Mouse (Mus musculus) midbrain, postnatal 0 days (tissue): Measurements from ENCODE around the gene Xxylt1. TPM values are rescaled to one million over a fixed set of nuclear protein-coding genes. Genes with fewer than 3 reads are reported as not detected.

Experiments
- ATAC-seq: fragments of 200-750 bp; cut with Nextera tagmentation; 2 replicates; pipeline ENCODE4 v1.8.0; 2017; ENCODE audit warnings: moderate number of reproducible peaks, mild to moderate bottlenecking, moderate TSS enrichment, moderate library complexity; ENCODE audit not compliant: low FRiP score
- DNase-seq: peaks from one replicate; pipeline ENCODE4 v3.0.0-alpha.2; 2015; ENCODE audit warnings: low spot score
- H3K27ac ChIP-seq: fragments of 300-500 bp; sonication (generic); 2 replicates; pipeline ENCODE4 v1.5.1; 2014; ENCODE audit warnings: low read depth, mild to moderate bottlenecking, low read length, mixed read lengths
- H3K27me3 ChIP-seq: fragments of 300-500 bp; sonication (generic); 2 replicates; pipeline ENCODE4 v1.6.1; 2014; ENCODE audit warnings: low read length, control low read depth, mixed read lengths; ENCODE audit not compliant: insufficient read depth
- H3K36me3 ChIP-seq: fragments of 300-500 bp; sonication (generic); 2 replicates; pipeline ENCODE4 v1.6.1; 2014; ENCODE audit warnings: low read length, control low read depth, mixed read lengths; ENCODE audit not compliant: insufficient read depth
- H3K4me1 ChIP-seq: fragments of 300-500 bp; sonication (generic); 2 replicates; pipeline ENCODE4 v1.6.1; 2014; ENCODE audit warnings: mild to moderate bottlenecking, control low read depth, antibody characterized with exemption, low read length, mixed read lengths; ENCODE audit not compliant: insufficient read depth
- H3K4me2 ChIP-seq: fragments of 300-500 bp; sonication (generic); 2 replicates; pipeline ENCODE4 v1.6.1; 2014; ENCODE audit warnings: low read depth, mild to moderate bottlenecking, low read length, mixed read lengths; ENCODE audit not compliant: poor library complexity, severe bottlenecking
- H3K4me3 ChIP-seq: fragments of 300-500 bp; sonication (generic); 2 replicates; pipeline ENCODE4 v1.5.1; 2014; ENCODE audit warnings: low read depth, mild to moderate bottlenecking, low read length, moderate library complexity
- H3K9ac ChIP-seq: fragments of 300-500 bp; sonication (generic); replicated peaks from 2 replicates; pipeline ENCODE4 v1.6.1; 2014; ENCODE audit warnings: mild to moderate bottlenecking, low read length, moderate library complexity, mixed read lengths; ENCODE audit not compliant: poor library complexity, severe bottlenecking
- H3K9me3 ChIP-seq: fragments of 300-500 bp; sonication (generic); 2 replicates; pipeline ENCODE4 v1.6.1; 2016; ENCODE audit warnings: low read length, control low read depth
- CTCF ChIP-seq: IDR thresholded peaks from 2 replicates; pipeline ENCODE4 v1.5.1; 2016; ENCODE audit warnings: antibody characterized with exemption, mild to moderate bottlenecking
- WGBS: fragments of 180-500 bp; shearing (Covaris S2); extraction: QIAGEN DNeasy Blood & Tissue Kit; methylation state at CpG from one replicate; pipeline ENCODE4 v1.1.7; 2014; 5-methylcytosine and 5-hydroxymethylcytosine counted together
- polyA plus RNA-seq: library from polyadenylated mRNA; unstranded; fragments of >200 nt; fragmentation: Nextera tagmentation; extraction: Ambion mirVana; gene quantifications from 2 replicates; pipeline ENCODE4 v1.2.1, GENCODE M21; 2015
- total RNA-seq: library from RNA; depleted of rRNA; stranded (reverse); fragments of >200 nt; gene quantifications from 2 replicates; pipeline ENCODE4 v1.2.3, GENCODE M21; 2014

Xxylt1 gene
- total and polyA plus RNA-seq, 2 experiments from 2014 or later = 18.2 to 34.5 TPM

DNA sequence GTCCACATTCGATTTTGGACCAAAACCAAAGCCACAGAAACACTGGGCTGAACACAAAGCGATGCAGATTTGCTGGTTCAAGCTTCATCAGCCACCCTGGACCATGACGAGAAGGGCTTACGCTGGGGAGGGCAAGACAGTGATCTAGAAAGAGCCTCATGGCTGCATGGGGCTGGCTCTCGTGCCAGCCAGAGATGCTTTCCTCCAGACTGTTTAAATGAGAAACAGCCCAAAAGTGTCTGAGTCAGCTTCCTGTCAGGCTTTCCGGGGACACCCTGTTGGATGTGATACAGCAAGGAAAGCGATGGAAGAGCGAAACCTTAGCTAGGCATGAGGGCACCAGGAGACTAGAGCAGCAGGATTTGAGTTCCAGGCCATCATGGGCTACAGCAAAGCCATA lies 4.8 kb downstream of the Xxylt1 start:
- Histone ChIP-seq H3K27ac (no peak overlapping the region), H3K9ac (no peak overlapping the region), H3K27me3 (no peaks in the 10 kb centered on the region), H3K4me1 (peaks cover 6% of the 10 kb centered on the region; the same call in 1 of the 2 replicates), H3K9me3 (no peaks in the 10 kb centered on the region), H3K4me2 (no peak overlapping the region), H3K36me3 (0 out of 2 replicates have a peak, but pooled peaks cover 2% of the 10 kb centered on the region), H3K4me3 (no peak overlapping the region)
- no peak for TF ChIP-seq CTCF
- DNase-seq = no peak
- WGBS = 86% methylated on average over 8 of the region's 8 CpGs
- ATAC-seq = no peak

- Histone ChIP-seq H3K4me1 (peaks cover under 1% of the 10 kb centered on the region; the same call in 1 of the 2 replicates), H3K4me3 (no peak overlapping the region), H3K27me3 (no peaks in the 10 kb centered on the region), H3K9me3 (no peaks in the 10 kb centered on the region), H3K36me3 (0 out of 2 replicates have a peak, but pooled peaks cover 2% of the 10 kb centered on the region), H3K9ac (no peak overlapping the region), H3K4me2 (no peak overlapping the region), H3K27ac (no peak overlapping the region)
- TF ChIP-seq CTCF = no peak
- no peak for DNase-seq
- no peak for ATAC-seq
- 82% methylated on average over 3 of the region's 3 CpGs for WGBS
These were observed 6.8 kb downstream of the Xxylt1 start for GRCm38 (mm10) chr16:31074324-31074908.

GRCm38 (mm10) chr16:31071731-31072130 lies 9.5 kb downstream of the Xxylt1 start:
- ATAC-seq = no peak
- H3K9me3 ChIP-seq = no peaks in the 10 kb centered on the region
- TF ChIP-seq CTCF = no peak
- H3K4me1 ChIP-seq = no peaks in the 10 kb centered on the region; the same call in 1 of the 2 replicates
- H3K4me2 ChIP-seq = no peak overlapping the region
- DNase-seq = no peak
- no peaks in the 10 kb centered on the region; the same call in 1 of the 2 replicates for H3K36me3 ChIP-seq
- no peak overlapping the region for H3K27ac ChIP-seq
- H3K9ac ChIP-seq = no peak overlapping the region
- no peak overlapping the region for H3K4me3 ChIP-seq
- WGBS = 71% methylated on average over 6 of the region's 6 CpGs
- no peaks in the 10 kb centered on the region for H3K27me3 ChIP-seq

- no peaks in the 10 kb centered on the region; the same call in 1 of the 2 replicates for H3K36me3 ChIP-seq
- H3K9ac ChIP-seq = no peak overlapping the region
- no peaks in the 10 kb centered on the region for H3K9me3 ChIP-seq
- ATAC-seq (peak; percentile 57), DNase-seq (peak; percentile 90)
- WGBS = 19% methylated on average over 21 of the region's 21 CpGs
- H3K4me2 ChIP-seq = peak overlapping the region; percentile 30; the same call in 1 of the 2 replicates
- no peaks in the 10 kb centered on the region for H3K27me3 ChIP-seq
- H3K4me1 ChIP-seq = no peaks in the 10 kb centered on the region; the same call in 1 of the 2 replicates
- TF ChIP-seq CTCF = peak; percentile 96
- no peak overlapping the region for H3K4me3 ChIP-seq
- no peak overlapping the region for H3K27ac ChIP-seq
These were observed 10.7 kb downstream of the Xxylt1 start for GRCm38 (mm10) chr16:31070358-31071133.

DNA sequence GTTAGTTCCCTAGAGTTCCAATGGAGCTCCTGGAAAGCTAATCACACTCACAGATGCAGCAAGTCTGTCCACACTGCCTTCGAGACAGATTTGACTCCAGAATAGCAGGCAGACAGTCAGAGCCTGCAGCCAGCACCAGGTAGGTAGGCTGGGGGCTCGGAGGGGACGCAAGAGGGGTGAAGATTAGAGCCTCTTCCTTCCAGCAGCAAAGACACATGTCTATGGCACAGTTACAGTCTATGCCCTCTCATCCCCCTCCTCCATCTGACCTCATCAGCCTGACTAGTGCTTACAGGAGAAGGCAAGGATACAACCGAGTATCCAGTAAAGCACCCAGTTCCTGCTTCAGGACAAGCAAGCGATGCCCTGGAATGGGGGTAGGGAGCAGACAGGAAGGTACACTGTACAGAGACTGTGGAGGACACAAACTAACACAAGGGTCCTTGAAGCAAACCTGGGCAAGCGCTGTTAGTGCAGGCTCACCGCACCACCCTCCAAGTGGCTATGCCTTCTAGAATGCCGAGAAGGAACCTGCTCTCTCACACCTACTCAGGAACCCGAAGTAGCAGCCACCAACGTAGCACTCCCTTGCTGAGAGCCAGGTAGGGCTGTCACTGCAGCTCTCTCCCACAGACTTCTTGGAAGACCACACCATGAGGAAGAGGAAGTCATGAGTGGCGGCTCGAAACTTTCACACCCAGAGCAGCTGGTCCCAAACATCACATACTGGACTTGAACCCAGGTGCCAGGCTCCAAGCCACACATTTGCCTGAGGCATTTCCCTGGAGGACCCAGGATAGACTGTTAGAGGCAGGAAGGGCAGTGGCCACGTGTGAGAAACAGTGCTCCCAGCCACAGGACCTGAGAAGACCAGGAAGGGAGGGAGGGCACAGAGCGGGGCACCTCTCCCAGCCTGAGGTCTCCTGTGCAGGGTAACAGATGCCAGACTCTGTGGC lies 11.7 kb downstream of the Xxylt1 start:
- DNase-seq (no peak), ATAC-seq (no peak)
- WGBS = 85% methylated on average over 14 of the region's 14 CpGs
- Histone ChIP-seq H3K27me3 (no peaks in the 10 kb centered on the region), H3K4me2 (no peak overlapping the region), H3K36me3 (no peaks in the 10 kb centered on the region; the same call in 1 of the 2 replicates), H3K4me3 (no peak overlapping the region), H3K4me1 (no peaks in the 10 kb centered on the region; the same call in 1 of the 2 replicates), H3K27ac (no peak overlapping the region), H3K9me3 (no peaks in the 10 kb centered on the region), H3K9ac (no peak overlapping the region)
- TF ChIP-seq CTCF = no peak
